Comparison of ENCODE assay signal across 8 mouse cellular contexts in the genomic region with DNA sequence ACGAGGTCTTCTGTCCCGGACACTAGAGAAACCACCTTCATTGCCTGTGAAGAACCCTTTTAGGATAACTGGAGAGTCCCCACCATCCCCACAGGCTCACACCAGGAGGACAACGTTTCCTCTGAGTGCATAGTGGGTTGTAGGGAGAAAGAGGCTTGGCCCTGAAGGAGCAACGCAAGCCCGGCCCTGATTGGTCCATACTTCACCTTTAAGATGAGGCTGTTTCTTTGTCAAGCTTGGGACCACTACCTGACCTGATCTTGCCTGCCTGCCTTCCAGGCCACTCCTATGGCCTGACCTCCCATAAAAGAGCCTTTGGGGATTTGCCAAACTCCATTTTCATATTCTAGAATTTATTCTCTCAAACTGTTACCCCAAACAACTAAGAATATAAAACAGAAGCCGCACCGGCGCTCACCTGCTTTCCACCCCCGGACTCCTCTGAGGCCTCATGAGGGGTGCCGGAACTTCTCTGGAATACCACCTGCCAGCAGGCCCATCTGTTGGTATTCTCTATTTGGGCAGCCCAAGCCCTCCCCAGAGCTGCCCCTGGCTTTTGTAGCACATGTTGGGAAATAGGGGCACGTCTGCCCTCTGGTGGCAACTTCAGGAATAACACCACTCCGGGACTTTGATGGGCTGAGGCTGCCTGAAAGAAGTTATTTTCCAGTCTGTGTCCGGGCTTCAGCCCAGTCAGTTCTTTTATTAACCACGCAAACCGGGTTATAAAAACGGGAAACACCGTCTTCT.
DNase-seq lines count a peak whose midpoint lies in the region; ATAC-seq and TF ChIP-seq lines count a peak whose summit lies in the region.

No protein-coding gene starts in this region.

- peak; percentile 93 for TF ChIP-seq CTCF in midbrain, postnatal 0 days (IDR thresholded peaks at IDR 0.05)

- H3K27me3 ChIP-seq in liver, embryonic 12.5 days (replicated peaks): peaks cover 3% of the 10 kb centered on the region; the same call in 1 of the 2 replicates
- peaks cover 34% of the 10 kb centered on the region for H3K27me3 ChIP-seq in limb, embryonic 10.5 days (ENCODE audit: low read depth, poor library complexity, severe bottlenecking)
- no peaks in the 10 kb centered on the region for H3K27me3 ChIP-seq in midbrain, postnatal 0 days (ENCODE audit: insufficient read depth, low read length)

- ATAC-seq in liver, embryonic 12.5 days: no peak; the same call in 1 of the 2 replicates
- peak; percentile 69 for ATAC-seq in common myeloid progenitor, adult 5-6 weeks (replicated peaks; ENCODE audit: low read depth, poor library complexity, severe bottlenecking)
- ATAC-seq in midbrain, postnatal 0 days (ENCODE audit: low FRiP score): peak; percentile 58; the same call in 1 of the 2 replicates

- no peak overlapping the region for H3K4me2 ChIP-seq in liver, embryonic 12.5 days
- no peak overlapping the region for H3K4me2 ChIP-seq in midbrain, postnatal 0 days (ENCODE audit: low read depth, low read length, poor library complexity, severe bottlenecking)

- H3K9me3 ChIP-seq in liver, embryonic 12.5 days (replicated peaks): no peaks in the 10 kb centered on the region
- H3K9me3 ChIP-seq in limb, embryonic 10.5 days (replicated peaks): no peaks in the 10 kb centered on the region
- no peaks in the 10 kb centered on the region for H3K9me3 ChIP-seq in midbrain, postnatal 0 days (ENCODE audit: low read length)

- 32% methylated on average over 17 of the region's 17 CpGs for WGBS in liver, embryonic 12.5 days (ENCODE audit: insufficient replicate concordance)
- WGBS in limb, embryonic 10.5 days: 31% methylated on average over 17 of the region's 17 CpGs
- WGBS in midbrain, postnatal 0 days: 26% methylated on average over 17 of the region's 17 CpGs

- H3K27ac ChIP-seq in liver, embryonic 12.5 days: no peak overlapping the region
- H3K27ac ChIP-seq in limb, embryonic 10.5 days: no peak overlapping the region
- H3K27ac ChIP-seq in midbrain, postnatal 0 days (ENCODE audit: low read depth, low read length): no peak overlapping the region

- no peaks in the 10 kb centered on the region for H3K4me1 ChIP-seq in liver, embryonic 12.5 days
- H3K4me1 ChIP-seq in limb, embryonic 10.5 days: peaks cover 15% of the 10 kb centered on the region
- H3K4me1 ChIP-seq in midbrain, postnatal 0 days (ENCODE audit: insufficient read depth, low read length): no peaks in the 10 kb centered on the region

- DNase-seq in liver: peak; percentile 66
- DNase-seq in gastrocnemius, adult 8-10 months (ENCODE audit: low spot score in 2 of 2): peak; percentile 28 to 57
- DNase-seq in kidney, adult 18-20 months: peak; percentile 80
- peak; percentile 88 for DNase-seq in limb, embryonic 10.5 days (ENCODE audit: low spot score)
- peak; percentile 85 for DNase-seq in midbrain, postnatal 0 days (ENCODE audit: low spot score)
- DNase-seq in spleen, postnatal 36 days (ENCODE audit: low spot score in 2 of 2): peak; percentile 53 to 58

- no peak overlapping the region for H3K9ac ChIP-seq in liver, embryonic 12.5 days
- H3K9ac ChIP-seq in midbrain, postnatal 0 days (replicated peaks; ENCODE audit: low read length, poor library complexity, severe bottlenecking): no peak overlapping the region

- no peak overlapping the region for H3K4me3 ChIP-seq in liver, embryonic 12.5 days
- H3K4me3 ChIP-seq in limb, embryonic 10.5 days: no peak overlapping the region
- no peak overlapping the region for H3K4me3 ChIP-seq in midbrain, postnatal 0 days (ENCODE audit: low read depth, low read length)

- no peaks in the 10 kb centered on the region for H3K36me3 ChIP-seq in liver, embryonic 12.5 days
- no peaks in the 10 kb centered on the region for H3K36me3 ChIP-seq in limb, embryonic 10.5 days
- no peaks in the 10 kb centered on the region for H3K36me3 ChIP-seq in midbrain, postnatal 0 days (ENCODE audit: insufficient read depth, low read length)
